ENCODE assay signal across 9 mouse cellular contexts in genomic region chr9:101077486-101077885, GRCm38 (mm10). TPM values are rescaled to one million over a fixed set of nuclear protein-coding genes. Genes with fewer than 3 reads are reported as not detected.
DNase-seq lines count a peak whose midpoint lies in the region; ATAC-seq and TF ChIP-seq lines count a peak whose summit lies in the region.
"Had no signal": no experiment of that assay in that cellular context is flagged by ENCODE, and none has a peak within 500 bp of the region (broad histone marks: within the 10 kb centered on the region; RNA-seq: fewer than 3 reads in every experiment).

No protein-coding gene starts in this region.

- peak overlapping the region; percentile 97 for H3K4me3 ChIP-seq in kidney, embryonic 14.5 days (ENCODE audit: low read length)
- H3K4me3 ChIP-seq in hindbrain, embryonic 14.5 days (replicated peaks; ENCODE audit: low read length), result peak overlapping the region; percentile 95
- H3K4me3 ChIP-seq in midbrain, embryonic 14.5 days (replicated peaks; ENCODE audit: low read depth, low read length), result peak overlapping the region; percentile 98

- peak overlapping the region; percentile 83 for H3K4me2 ChIP-seq in kidney, embryonic 14.5 days (replicated peaks; ENCODE audit: low read depth, low read length)
- peak overlapping the region; percentile 96 for H3K4me2 ChIP-seq in hindbrain, embryonic 14.5 days (replicated peaks)
- peak overlapping the region; percentile 94 for H3K4me2 ChIP-seq in midbrain, embryonic 14.5 days (ENCODE audit: low read length)

- H3K9me3 ChIP-seq in kidney, embryonic 14.5 days (ENCODE audit: control insufficient read depth, low read length), result no peaks in the 10 kb centered on the region
- H3K9me3 ChIP-seq in hindbrain, embryonic 14.5 days (ENCODE audit: control insufficient read depth, low read length), result no peaks in the 10 kb centered on the region
- H3K9me3 ChIP-seq in midbrain, embryonic 14.5 days (ENCODE audit: control insufficient read depth, low read length), result no peaks in the 10 kb centered on the region

- no peak for DNase-seq in kidney, postnatal 4 days
- DNase-seq in brain, embryonic 14.5 days (ENCODE audit: low read depth), result peak; percentile 19
- no peak for DNase-seq in hindbrain, embryonic 14.5 days (ENCODE audit: low spot score)
- DNase-seq in midbrain, embryonic 14.5 days, result peak; percentile 24
- DNase-seq in left cerebral cortex, postnatal 36 days (ENCODE audit: low spot score in 2 of 2), result no peak
- no peak for DNase-seq in cerebellum, postnatal 4 days (ENCODE audit: low spot score in 2 of 2)
- DNase-seq in frontal cortex, adult 2 months (ENCODE audit: extremely low spot score in 1 of 2, low spot score in 1 of 2), result no peak

- peaks cover 23% of the 10 kb centered on the region for H3K4me1 ChIP-seq in kidney, embryonic 14.5 days (ENCODE audit: control insufficient read depth, insufficient read depth, low read length)
- peaks cover 33% of the 10 kb centered on the region for H3K4me1 ChIP-seq in hindbrain, embryonic 14.5 days (replicated peaks; ENCODE audit: control insufficient read depth, insufficient read depth, low read length)
- peaks cover 31% of the 10 kb centered on the region for H3K4me1 ChIP-seq in midbrain, embryonic 14.5 days (ENCODE audit: control insufficient read depth, insufficient read depth, low read length)

- intact Hi-C loops in left cerebral cortex, postnatal 36 days (cut with DNase I), result no loop called here

- no peak overlapping the region for H3K27ac ChIP-seq in kidney, embryonic 14.5 days (ENCODE audit: low read depth, low read length)
- no peak overlapping the region for H3K27ac ChIP-seq in hindbrain, embryonic 14.5 days
- H3K27ac ChIP-seq in midbrain, embryonic 14.5 days (replicated peaks; ENCODE audit: low read depth, low read length), result no peak overlapping the region

- TF ChIP-seq POLR2A in brain, embryonic 14.5 days (IDR thresholded peaks at IDR 0.05; ENCODE audit: borderline replicate concordance, extremely low read depth, insufficient read depth, insufficient read length, poor library complexity, severe bottlenecking), result no peak

- H3K27me3 ChIP-seq in kidney, embryonic 14.5 days (ENCODE audit: control insufficient read depth, insufficient read depth, low read length), result no peaks in the 10 kb centered on the region
- no peaks in the 10 kb centered on the region for H3K27me3 ChIP-seq in hindbrain, embryonic 14.5 days (ENCODE audit: control insufficient read depth, insufficient read depth, low read length)
- H3K27me3 ChIP-seq in midbrain, embryonic 14.5 days (ENCODE audit: control insufficient read depth, insufficient read depth, low read length), result no peaks in the 10 kb centered on the region
- H3K27me3 ChIP-seq: Patski had no signal

- no peak for ATAC-seq in kidney, embryonic 14.5 days (ENCODE audit: low FRiP score, low TSS enrichment)
- no peak for ATAC-seq in hindbrain, embryonic 14.5 days (ENCODE audit: low FRiP score)
- ATAC-seq in midbrain, embryonic 14.5 days (ENCODE audit: low FRiP score, low TSS enrichment), result no peak
- ATAC-seq: Patski had no signal

- peaks cover 3% of the 10 kb centered on the region; the same call in 1 of the 2 replicates for H3K36me3 ChIP-seq in kidney, embryonic 14.5 days (ENCODE audit: control insufficient read depth, insufficient read depth, low read length)
- H3K36me3 ChIP-seq in hindbrain, embryonic 14.5 days (replicated peaks; ENCODE audit: control insufficient read depth, insufficient read depth), result no peaks in the 10 kb centered on the region
- H3K36me3 ChIP-seq in midbrain, embryonic 14.5 days (ENCODE audit: control insufficient read depth, insufficient read depth, low read length), result no peaks in the 10 kb centered on the region

- no peak for TF ChIP-seq CTCF in brain, embryonic 14.5 days (IDR thresholded peaks at IDR 0.05; ENCODE audit: borderline replicate concordance, extremely low read depth, insufficient read depth, insufficient read length)

- H3K9ac ChIP-seq in kidney, embryonic 14.5 days (ENCODE audit: low read depth, low read length), result peak overlapping the region; percentile 98; the same call in 1 of the 2 replicates
- peak overlapping the region; percentile 99 for H3K9ac ChIP-seq in hindbrain, embryonic 14.5 days
- H3K9ac ChIP-seq in midbrain, embryonic 14.5 days (replicated peaks; ENCODE audit: low read length), result peak overlapping the region; percentile 99; the same call in 1 of the 2 replicates

RNA-seq across cellular contexts. Expression of gene Msl2, which starts 3.6 kb away (rescaled TPM):
- 9.7 and 11.9 TPM in 2 replicates for polyA plus RNA-seq in kidney, embryonic 14.5 days (2014; fragmentation: Nextera tagmentation; extraction: Ambion mirVana)
- polyA plus RNA-seq in brain, embryonic 14.5 days (2012; rRNA removed), result 25.8 and 33.6 TPM in 2 replicates
- polyA plus RNA-seq in hindbrain, embryonic 14.5 days (2014; fragmentation: Nextera tagmentation; extraction: Ambion mirVana), result 6.0 and 7.8 TPM in 2 replicates
- polyA plus RNA-seq in midbrain, embryonic 14.5 days (2014; fragmentation: Nextera tagmentation; extraction: Ambion mirVana), result 7.2 and 12.5 TPM in 2 replicates
- 10 to 100 TPM; 61.5 to 63.2 TPM for total RNA-seq in left cerebral cortex, postnatal 36 days (2021)
- 27.3 and 27.4 TPM in 2 replicates for polyA plus RNA-seq in frontal cortex, adult 2 months (2012; rRNA removed)

RNA-seq across cellular contexts. Expression of gene Pccb, which starts 42.8 kb away (rescaled TPM):
- 19.2 and 21.0 TPM in 2 replicates for polyA plus RNA-seq in kidney, embryonic 14.5 days (2014; fragmentation: Nextera tagmentation; extraction: Ambion mirVana)
- 62.7 and 63.1 TPM in 2 replicates for polyA plus RNA-seq in brain, embryonic 14.5 days (2012; rRNA removed)
- polyA plus RNA-seq in hindbrain, embryonic 14.5 days (2014; fragmentation: Nextera tagmentation; extraction: Ambion mirVana), result 24.2 and 24.9 TPM in 2 replicates
- polyA plus RNA-seq in midbrain, embryonic 14.5 days (2014; fragmentation: Nextera tagmentation; extraction: Ambion mirVana), result 25.8 and 26.8 TPM in 2 replicates
- total RNA-seq in left cerebral cortex, postnatal 36 days (2021), result 10 to 100 TPM; 37.6 to 44.2 TPM
- polyA plus RNA-seq in frontal cortex, adult 2 months (2012; rRNA removed), result 61.2 and 69.8 TPM in 2 replicates

Comparison
In these comparisons a context has a peak if more than half of its experiments do, and no peak if none do; other contexts are left out.
1. DNase-seq: peak in brain, embryonic 14.5 days (single experiment) and midbrain, embryonic 14.5 days (single experiment); none in kidney, postnatal 4 days (0 of 2), hindbrain, embryonic 14.5 days (single experiment), left cerebral cortex, postnatal 36 days (0 of 2), cerebellum, postnatal 4 days (0 of 2) and frontal cortex, adult 2 months (0 of 2).
2. Peak in every context shown above with its lines, with median percentiles within 50 percentile points of each other: H3K4me2 ChIP-seq, H3K4me3 ChIP-seq and H3K9ac ChIP-seq.